Mouse (Mus musculus): ENCODE measurements around the gene Mlph. TPM values are rescaled to one million over a fixed set of nuclear protein-coding genes. Genes with fewer than 3 reads are reported as not detected.

Gene Mlph
- total and polyA plus RNA-seq, 3 experiments = not detected

GRCm38 (mm10) chr1:90896741-90897361 is 18.0 kb upstream of the Mlph start:
- H3K9me3 ChIP-seq (replicated peaks; ENCODE audit: insufficient read depth, low read length) = no peaks in the 10 kb centered on the region
- no peaks in the 10 kb centered on the region for H3K36me3 ChIP-seq (ENCODE audit: control insufficient read depth in 1 of 2, insufficient read depth in 2 of 2, low read length in 2 of 2)
- H3K27me3 ChIP-seq (ENCODE audit: control insufficient read depth in 1 of 2, insufficient read depth in 2 of 2, low read length in 2 of 2) = no peaks in the 10 kb centered on the region
- H3K27ac ChIP-seq (ENCODE audit: control insufficient read depth, low read depth, low read length) = no peak overlapping the region
- no peaks in the 10 kb centered on the region for H3K4me1 ChIP-seq (ENCODE audit: control insufficient read depth in 1 of 2, insufficient read depth in 2 of 2, low read length in 2 of 2)
- DNase-seq (ENCODE audit: low read depth, low spot score) = no peak
- no peaks in the 10 kb centered on the region for H3K79me2 ChIP-seq (ENCODE audit: control insufficient read depth, insufficient read depth, low read length, poor library complexity)
- no peak overlapping the region for H3K4me3 ChIP-seq (ENCODE audit: control insufficient read depth in 1 of 2, insufficient read depth in 1 of 2, low read depth in 2 of 2, low read length in 2 of 2)
- no peak for TF ChIP-seq CHD2 (IDR thresholded peaks at IDR 0.05; ENCODE audit: low read length)
- TF ChIP-seq MAX (IDR thresholded peaks at IDR 0.05; ENCODE audit: low read length) = no peak
- no peak for TF ChIP-seq SMC3 (IDR thresholded peaks at IDR 0.05; ENCODE audit: low read depth, low read length)
- TF ChIP-seq MYC (IDR thresholded peaks at IDR 0.05; ENCODE audit: low read depth, low read length) = no peak
- TF ChIP-seq GABPA (IDR thresholded peaks at IDR 0.05; ENCODE audit: low read depth, low read length) = no peak
- no peak for TF ChIP-seq POLR2AphosphoS5 (IDR thresholded peaks at IDR 0.05; ENCODE audit: borderline replicate concordance, low read depth, low read length)
- TF ChIP-seq NELFE (IDR thresholded peaks at IDR 0.05; ENCODE audit: low read depth, low read length) = no peak
- no peak for TF ChIP-seq POLR2A (IDR thresholded peaks at IDR 0.05; ENCODE audit: control insufficient read depth in 1 of 2, insufficient read depth in 1 of 2, low read depth in 1 of 2, low read length in 2 of 2, poor library complexity in 1 of 2)
- TF ChIP-seq ZNF384 (IDR thresholded peaks at IDR 0.05; ENCODE audit: low read depth, low read length) = no peak
- no peak for TF ChIP-seq GATA1 (IDR thresholded peaks at IDR 0.05; ENCODE audit: low read depth, low read length)
- TF ChIP-seq CTCF (IDR thresholded peaks at IDR 0.05 in 2 of 3, conservative IDR thresholded peaks at IDR 0.05 in 1 of 3; ENCODE audit: control insufficient read depth in 1 of 3, insufficient read depth in 1 of 3, low read depth in 2 of 3, low read length in 3 of 3, poor library complexity in 1 of 3, severe bottlenecking in 1 of 3) = no peak
- TF ChIP-seq EP300 (IDR thresholded peaks at IDR 0.05; ENCODE audit: low read depth in 1 of 2, low read length in 2 of 2) = no peak
- no peak for TF ChIP-seq JUND (IDR thresholded peaks at IDR 0.05; ENCODE audit: low read depth, low read length)
- no peak overlapping the region for H3K9ac ChIP-seq (ENCODE audit: control insufficient read depth, low read depth, low read length, poor library complexity, severe bottlenecking)

GRCm38 (mm10) chr1:90898012-90898411 is 16.9 kb upstream of the Mlph start:
- H3K27me3 ChIP-seq (ENCODE audit: control insufficient read depth in 1 of 2, insufficient read depth in 2 of 2, low read length in 2 of 2) = no peaks in the 10 kb centered on the region
- no peak overlapping the region for H3K4me3 ChIP-seq (ENCODE audit: control insufficient read depth in 1 of 2, insufficient read depth in 1 of 2, low read depth in 2 of 2, low read length in 2 of 2)
- no peaks in the 10 kb centered on the region for H3K79me2 ChIP-seq (ENCODE audit: control insufficient read depth, insufficient read depth, low read length, poor library complexity)
- H3K36me3 ChIP-seq (ENCODE audit: control insufficient read depth in 1 of 2, insufficient read depth in 2 of 2, low read length in 2 of 2) = no peaks in the 10 kb centered on the region
- no peak for DNase-seq (ENCODE audit: low read depth, low spot score)
- H3K9ac ChIP-seq (ENCODE audit: control insufficient read depth, low read depth, low read length, poor library complexity, severe bottlenecking) = no peak overlapping the region
- no peaks in the 10 kb centered on the region for H3K9me3 ChIP-seq (replicated peaks; ENCODE audit: insufficient read depth, low read length)
- H3K27ac ChIP-seq (ENCODE audit: control insufficient read depth, low read depth, low read length) = no peak overlapping the region
- no peaks in the 10 kb centered on the region for H3K4me1 ChIP-seq (ENCODE audit: control insufficient read depth in 1 of 2, insufficient read depth in 2 of 2, low read length in 2 of 2)
- TF ChIP-seq SIN3A (IDR thresholded peaks at IDR 0.05; ENCODE audit: low read length) (no peak), MYC (IDR thresholded peaks at IDR 0.05; ENCODE audit: low read depth, low read length) (no peak)

DNA sequence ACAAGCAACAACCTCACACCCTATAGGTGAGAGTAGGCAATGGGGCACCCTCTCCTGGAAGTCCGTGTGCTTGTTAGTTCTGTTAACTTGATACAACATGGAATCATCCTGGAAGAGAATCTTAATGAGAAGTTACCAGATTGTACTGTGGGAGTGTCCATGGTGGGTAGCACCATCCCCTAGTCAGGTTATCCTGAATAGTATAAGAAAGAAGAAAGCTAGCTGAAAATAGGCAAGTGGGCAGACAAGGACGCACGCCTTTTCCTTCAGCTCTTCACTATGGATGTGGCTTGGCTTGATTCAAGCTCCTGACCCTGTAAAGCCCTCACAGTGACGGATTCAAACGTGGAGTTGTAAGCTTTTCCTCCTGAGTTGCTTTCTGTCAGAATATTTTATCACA is 15.1 kb upstream of the Mlph start:
- no peaks in the 10 kb centered on the region for H3K36me3 ChIP-seq (ENCODE audit: control insufficient read depth in 1 of 2, insufficient read depth in 2 of 2, low read length in 2 of 2)
- no peak for DNase-seq (ENCODE audit: low read depth, low spot score)
- H3K27ac ChIP-seq (ENCODE audit: control insufficient read depth, low read depth, low read length) = no peak overlapping the region
- no peak overlapping the region for H3K4me3 ChIP-seq (ENCODE audit: control insufficient read depth in 1 of 2, insufficient read depth in 1 of 2, low read depth in 2 of 2, low read length in 2 of 2)
- H3K79me2 ChIP-seq (ENCODE audit: control insufficient read depth, insufficient read depth, low read length, poor library complexity) = no peaks in the 10 kb centered on the region
- no peaks in the 10 kb centered on the region for H3K4me1 ChIP-seq (ENCODE audit: control insufficient read depth in 1 of 2, insufficient read depth in 2 of 2, low read length in 2 of 2)
- H3K27me3 ChIP-seq (ENCODE audit: control insufficient read depth in 1 of 2, insufficient read depth in 2 of 2, low read length in 2 of 2) = no peaks in the 10 kb centered on the region
- no peaks in the 10 kb centered on the region for H3K9me3 ChIP-seq (replicated peaks; ENCODE audit: insufficient read depth, low read length)
- H3K9ac ChIP-seq (ENCODE audit: control insufficient read depth, low read depth, low read length, poor library complexity, severe bottlenecking) = no peak overlapping the region
- TF ChIP-seq RAD21 (IDR thresholded peaks at IDR 0.05; ENCODE audit: low read depth, low read length) (no peak), MAFK (IDR thresholded peaks at IDR 0.05; ENCODE audit: borderline replicate concordance, low read depth, low read length) (no peak), ZNF384 (IDR thresholded peaks at IDR 0.05; ENCODE audit: low read depth, low read length) (no peak), NELFE (IDR thresholded peaks at IDR 0.05; ENCODE audit: low read depth, low read length) (no peak), ZMIZ1 (IDR thresholded peaks at IDR 0.05; ENCODE audit: low read depth, low read length) (no peak), USF2 (IDR thresholded peaks at IDR 0.05; ENCODE audit: borderline replicate concordance in 1 of 2, insufficient read depth in 1 of 2, low read depth in 1 of 2, low read length in 2 of 2) (no peak), JUND (IDR thresholded peaks at IDR 0.05; ENCODE audit: low read depth, low read length) (no peak), CHD2 (IDR thresholded peaks at IDR 0.05; ENCODE audit: low read length) (no peak), USF1 (IDR thresholded peaks at IDR 0.05; ENCODE audit: low read depth, low read length) (no peak), MXI1 (IDR thresholded peaks at IDR 0.05; ENCODE audit: low read depth, low read length) (no peak), MEF2A (IDR thresholded peaks at IDR 0.05; ENCODE audit: extremely low read depth, insufficient replicate concordance, low read depth, low read length, poor library complexity, severe bottlenecking) (no peak), NRF1 (IDR thresholded peaks at IDR 0.05; ENCODE audit: insufficient read depth, low read depth, low read length, poor library complexity, severe bottlenecking) (no peak), ZC3H11A (IDR thresholded peaks at IDR 0.05; ENCODE audit: low read depth, low read length) (no peak), POLR2A (IDR thresholded peaks at IDR 0.05; ENCODE audit: control insufficient read depth in 1 of 2, insufficient read depth in 1 of 2, low read depth in 1 of 2, low read length in 2 of 2, poor library complexity in 1 of 2) (no peak), ZKSCAN1 (IDR thresholded peaks at IDR 0.05; ENCODE audit: low read depth, low read length) (no peak), POLR2AphosphoS5 (IDR thresholded peaks at IDR 0.05; ENCODE audit: borderline replicate concordance, low read depth, low read length) (no peak), GATA1 (IDR thresholded peaks at IDR 0.05; ENCODE audit: low read depth, low read length) (no peak)

All from MEL (cell line).